Mouse (Mus musculus): ENCODE measurements at regions not wholly inside any gene's neighbourhood (a gene's known extent, or its start where the extent isn't known, plus 50 kb on each side); places are given as distances from the start of the nearest gene placed in this dataset.

GRCm38 (mm10) chr14:99749308-99750305, 451.1 kb downstream of the Klf5 start:
- in situ Hi-C loops (cut with MboI; ENCODE audit: low pct_unique_long_range_greater_than_20kb) = loop anchor here (5.0 to 25.0 kb wide), 3 partner anchors 143 to 612 kb away; no protein-coding TSS in a partner anchor
- POLR2A ChIA-PET = interaction anchor here (0.6 kb wide), 1 partner anchor 8 kb away, joined by 3 read pairs; no protein-coding TSS in a partner anchor

GRCm38 (mm10) chr14:99758045-99758444, 459.6 kb downstream of the Klf5 start:
- POLR2A ChIA-PET = interaction anchor here (0.8 kb wide), 1 partner anchor 16 kb away, joined by 3 read pairs; no protein-coding TSS in a partner anchor
- in situ Hi-C loops (cut with MboI; ENCODE audit: low pct_unique_long_range_greater_than_20kb) = no loop called here
- TF ChIP-seq CTCF (IDR thresholded peaks at IDR 0.05) = no peak
- no peaks in the 10 kb centered on the region for H3K27me3 ChIP-seq
- DNase-seq (ENCODE audit: low read depth, low spot score) = no peak
- no peak for ATAC-seq
- CTCF ChIA-PET = no interaction called here

More at GRCm38 (mm10) chr14:99749308-99750305, 451.1 kb downstream of the Klf5 start:
- ATAC-seq (no peak), DNase-seq (ENCODE audit: low read depth, low spot score) (no peak)
- CTCF ChIA-PET = no interaction called here
- TF ChIP-seq CTCF (IDR thresholded peaks at IDR 0.05) = no peak
- no peaks in the 10 kb centered on the region for H3K27me3 ChIP-seq

- DNase-seq (ENCODE audit: low read depth, low spot score) (no peak), ATAC-seq (no peak)
- CTCF ChIA-PET = interaction anchor here (1.0 to 2.0 kb wide), 2 partner anchors 12 to 21 kb away, joined by 3 to 5 read pairs; no protein-coding TSS in a partner anchor
- POLR2A ChIA-PET = no interaction called here
- H3K27me3 ChIP-seq = no peaks in the 10 kb centered on the region
- TF ChIP-seq CTCF (IDR thresholded peaks at IDR 0.05) = no peak
- in situ Hi-C loops (cut with MboI; ENCODE audit: low pct_unique_long_range_greater_than_20kb) = no loop called here
Measured at GRCm38 (mm10) chr14:99763336-99763735, 464.8 kb downstream of the Klf5 start.

- POLR2A ChIA-PET = no interaction called here
Measured at GRCm38 (mm10) chr14:99771009-99771408, 472.5 kb downstream of the Klf5 start.

GRCm38 (mm10) chr14:99772774-99773423, 474.4 kb downstream of the Klf5 start:
- CTCF ChIA-PET = no interaction called here

More at GRCm38 (mm10) chr14:99771009-99771408, 472.5 kb downstream of the Klf5 start:
- no peak for ATAC-seq
- in situ Hi-C loops (cut with MboI; ENCODE audit: low pct_unique_long_range_greater_than_20kb) = no loop called here
- H3K27me3 ChIP-seq = no peaks in the 10 kb centered on the region
- no peak for DNase-seq (ENCODE audit: low read depth, low spot score)
- TF ChIP-seq CTCF (IDR thresholded peaks at IDR 0.05) = no peak
- CTCF ChIA-PET = no interaction called here

GRCm38 (mm10) chr14:99778477-99778876, 480.0 kb downstream of the Klf5 start:
- H3K27me3 ChIP-seq = no peaks in the 10 kb centered on the region
- no peak for TF ChIP-seq CTCF (IDR thresholded peaks at IDR 0.05)
- ChIA-PET POLR2A (no interaction called here), CTCF (no interaction called here)
- DNase-seq (ENCODE audit: low read depth, low spot score) (no peak), ATAC-seq (no peak)
- in situ Hi-C loops (cut with MboI; ENCODE audit: low pct_unique_long_range_greater_than_20kb) = no loop called here

More at GRCm38 (mm10) chr14:99772774-99773423, 474.4 kb downstream of the Klf5 start:
- POLR2A ChIA-PET = no interaction called here
- no peaks in the 10 kb centered on the region for H3K27me3 ChIP-seq
- in situ Hi-C loops (cut with MboI; ENCODE audit: low pct_unique_long_range_greater_than_20kb) = no loop called here
- no peak for TF ChIP-seq CTCF (IDR thresholded peaks at IDR 0.05)
- ATAC-seq (no peak), DNase-seq (ENCODE audit: low read depth, low spot score) (no peak)

- ChIA-PET POLR2A (no interaction called here), CTCF (no interaction called here)
- no peak for ATAC-seq
- no peaks in the 10 kb centered on the region for H3K27me3 ChIP-seq
- no peak for DNase-seq (ENCODE audit: low read depth, low spot score)
- no peak for TF ChIP-seq CTCF (IDR thresholded peaks at IDR 0.05)
- in situ Hi-C loops (cut with MboI; ENCODE audit: low pct_unique_long_range_greater_than_20kb) = no loop called here
Measured at GRCm38 (mm10) chr14:99778957-99779356, 480.5 kb downstream of the Klf5 start.

- DNase-seq (ENCODE audit: low read depth, low spot score) (no peak), ATAC-seq (no peak)
- ChIA-PET CTCF (interaction anchor here (0.8 kb wide), 1 partner anchor 21 kb away, joined by 3 read pairs; no protein-coding TSS in a partner anchor), POLR2A (no interaction called here)
- H3K27me3 ChIP-seq = no peaks in the 10 kb centered on the region
- TF ChIP-seq CTCF (IDR thresholded peaks at IDR 0.05) = no peak
- in situ Hi-C loops (cut with MboI; ENCODE audit: low pct_unique_long_range_greater_than_20kb) = no loop called here
Measured at GRCm38 (mm10) chr14:99783646-99784045, 485.2 kb downstream of the Klf5 start.

GRCm38 (mm10) chr14:99785106-99785505, 486.6 kb downstream of the Klf5 start:
- ChIA-PET POLR2A (no interaction called here), CTCF (no interaction called here)
- in situ Hi-C loops (cut with MboI; ENCODE audit: low pct_unique_long_range_greater_than_20kb) = no loop called here
- no peak for ATAC-seq
- TF ChIP-seq CTCF (IDR thresholded peaks at IDR 0.05) = no peak
- DNase-seq (ENCODE audit: low read depth, low spot score) = no peak
- H3K27me3 ChIP-seq = no peaks in the 10 kb centered on the region

- DNase-seq (ENCODE audit: low read depth, low spot score) (no peak), ATAC-seq (no peak)
- TF ChIP-seq CTCF (IDR thresholded peaks at IDR 0.05) = no peak
- ChIA-PET CTCF (no interaction called here), POLR2A (no interaction called here)
- H3K27me3 ChIP-seq = no peaks in the 10 kb centered on the region
- in situ Hi-C loops (cut with MboI; ENCODE audit: low pct_unique_long_range_greater_than_20kb) = no loop called here
Measured at GRCm38 (mm10) chr14:99786367-99786766, 487.9 kb downstream of the Klf5 start.

GRCm38 (mm10) chr14:99788185-99788584, 489.7 kb downstream of the Klf5 start:
- CTCF ChIA-PET = no interaction called here
- no peak for TF ChIP-seq CTCF (IDR thresholded peaks at IDR 0.05)
- H3K27me3 ChIP-seq = no peaks in the 10 kb centered on the region
- in situ Hi-C loops (cut with MboI; ENCODE audit: low pct_unique_long_range_greater_than_20kb) = no loop called here
- no peak for DNase-seq (ENCODE audit: low read depth, low spot score)
- no peak for ATAC-seq
- POLR2A ChIA-PET = no interaction called here

Data from Patski (cell line).